Mouse (Mus musculus): ENCODE results near the gene Tgm7.

DNA sequence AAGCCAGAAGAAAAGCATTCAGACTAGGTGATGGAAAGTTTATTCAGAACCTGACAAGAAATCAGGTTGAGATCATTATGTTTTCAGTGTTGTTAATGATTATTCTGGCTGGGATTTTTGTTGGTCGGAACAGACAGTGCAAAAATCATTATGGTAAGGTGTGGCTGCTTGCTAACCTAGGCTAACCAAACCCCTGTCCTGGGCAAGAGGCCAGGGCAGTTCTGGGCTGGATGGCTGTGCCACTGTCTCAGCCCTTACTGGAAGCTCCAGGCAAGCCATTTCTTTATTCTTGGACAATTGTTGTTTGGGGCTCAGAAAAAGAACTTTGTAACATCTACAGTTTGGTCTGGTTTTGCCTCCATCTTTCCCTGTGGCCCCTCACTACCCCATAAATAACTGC lies 17.9 kb upstream of the Tgm7 start:
- TF ChIP-seq CTCF (IDR thresholded peaks at IDR 0.05; ENCODE audit: extremely low read depth, insufficient read depth, low read length) (no peak), POLR2A (IDR thresholded peaks at IDR 0.05; ENCODE audit: extremely low read depth, insufficient read depth, low read length) (no peak)
